Mouse (Mus musculus) frontal cortex, postnatal 14 days (tissue): ENCODE data around the gene Cyp2d11.
A peak's percentile ranks its signal among the peaks of the same experiment; 100 is the strongest.
"Not testable (repeated sequence)": the region's sequence is repeated elsewhere in the genome, so short reads cannot be mapped to it uniquely, and the experiment has no call there.

Experiments
- DNase-seq, 2 experiments: peaks; one replicate each; pipeline ENCODE4 v3.0.0; 2022; ENCODE audit warnings: low spot score in 2 of 2

Cyp2d11 gene

GRCm38 (mm10) chr15:82393922-82394321, at the start of gene Cyp2d11:
TSS of gene Cyp2d11 (minus strand) at chr15:82394022.
- DNase-seq: not testable (repeated sequence)

- DNase-seq: no peak
These were observed 44.3 kb upstream of the Cyp2d11 start for GRCm38 (mm10) chr15:82437975-82438617.

GRCm38 (mm10) chr15:82435606-82436005, 41.8 kb upstream of the Cyp2d11 start:
- DNase-seq: no peak

- DNase-seq: no peak
These were observed 41.2 kb upstream of the Cyp2d11 start for GRCm38 (mm10) chr15:82435011-82435410.

- DNase-seq: no peak
These were observed 40.7 kb upstream of the Cyp2d11 start for GRCm38 (mm10) chr15:82434541-82434940.

- DNase-seq: no peak
These were observed 39.8 kb upstream of the Cyp2d11 start for GRCm38 (mm10) chr15:82433621-82434020.

- DNase-seq: no peak
These were observed 39.3 kb upstream of the Cyp2d11 start, which contains the start of gene Cyp2d9 for GRCm38 (mm10) chr15:82433137-82433536. TSS of gene Cyp2d9 (plus strand) at chr15:82433437.

- DNase-seq: no peak
These were observed 29.6 kb upstream of the Cyp2d11 start for GRCm38 (mm10) chr15:82423471-82423870.

GRCm38 (mm10) chr15:82422935-82423334, 29.1 kb upstream of the Cyp2d11 start:
- DNase-seq: no peak

GRCm38 (mm10) chr15:82418616-82419015, 24.8 kb upstream of the Cyp2d11 start:
- DNase-seq: no peak

GRCm38 (mm10) chr15:82416797-82417789, 23.3 kb upstream of the Cyp2d11 start:
- DNase-seq: peak; percentile 58 to 78

GRCm38 (mm10) chr15:82407536-82407935, 13.7 kb upstream of the Cyp2d11 start:
- no peak for DNase-seq

- DNase-seq: no peak
These were observed 13.2 kb upstream of the Cyp2d11 start, which contains the start of gene Cyp2d10 for GRCm38 (mm10) chr15:82406981-82407380. TSS of gene Cyp2d10 (minus strand) at chr15:82407195.

GRCm38 (mm10) chr15:82404163-82404562, 10.3 kb upstream of the Cyp2d11 start:
- no peak for DNase-seq

- no peak for DNase-seq
These were observed 9.8 kb upstream of the Cyp2d11 start for GRCm38 (mm10) chr15:82403606-82404005.

GRCm38 (mm10) chr15:82402741-82403140, 8.9 kb upstream of the Cyp2d11 start:
- DNase-seq: no peak

- no peak for DNase-seq
These were observed 8.3 kb upstream of the Cyp2d11 start for GRCm38 (mm10) chr15:82402106-82402505.

GRCm38 (mm10) chr15:82401516-82401915, 7.7 kb upstream of the Cyp2d11 start:
- no peak for DNase-seq

GRCm38 (mm10) chr15:82395955-82396354, 2.1 kb upstream of the Cyp2d11 start:
- not testable (repeated sequence) for DNase-seq

- not testable (repeated sequence) for DNase-seq
These were observed 3.9 kb downstream of the Cyp2d11 start for GRCm38 (mm10) chr15:82389916-82390315.

- DNase-seq: no peak
These were observed 8.1 kb downstream of the Cyp2d11 start for GRCm38 (mm10) chr15:82385729-82386128.

GRCm38 (mm10) chr15:82382441-82382840, 11.4 kb downstream of the Cyp2d11 start:
- no peak for DNase-seq

GRCm38 (mm10) chr15:82380714-82381062, 13.1 kb downstream of the Cyp2d11 start:
- no peak for DNase-seq
